Mouse (Mus musculus) CH12.LX (cell line): ENCODE measurements around the gene Olfr444. TPM values are rescaled to one million over a fixed set of nuclear protein-coding genes. Genes with fewer than 3 reads are reported as not detected.

ENCODE experiments used
- DNase-seq: peaks from one replicate; pipeline ENCODE4 v3.0.0-alpha.2; 2013; ENCODE audit errors: extremely low read depth
- H3K27ac ChIP-seq: 2 replicates; pipeline ENCODE4 v1.5.1; 2012; ENCODE audit warnings: low read depth, mild to moderate bottlenecking, control low read depth, moderate library complexity; ENCODE audit not compliant: insufficient read depth
- H3K27me3 ChIP-seq: replicated peaks from 2 replicates; pipeline ENCODE3; 2012; ENCODE audit warnings: inconsistent platforms
- H3K36me3 ChIP-seq, 2 experiments: replicated peaks in 1 of 2; 2 replicates each; pipeline versions ENCODE3 to v1.6.1; 2012; ENCODE audit warnings: inconsistent platforms in 1 of 2, low read length in 1 of 2, mild to moderate bottlenecking in 1 of 2, mixed read lengths in 1 of 2, moderate library complexity in 1 of 2; ENCODE audit not compliant: control insufficient read depth in 1 of 2, insufficient read depth in 1 of 2
- H3K4me1 ChIP-seq, 2 experiments: 2 replicates each; pipeline ENCODE4 v1.6.1; 2012; ENCODE audit warnings: inconsistent platforms in 1 of 2, moderate library complexity in 1 of 2; ENCODE audit not compliant: insufficient read depth in 2 of 2, control insufficient read depth in 1 of 2
- H3K4me2 ChIP-seq: 2 replicates; pipeline ENCODE4 v1.6.1; 2012; ENCODE audit warnings: low read depth, mild to moderate bottlenecking, control low read depth; ENCODE audit not compliant: poor library complexity, insufficient read depth, severe bottlenecking
- H3K4me3 ChIP-seq, 3 experiments: fragments of 150-350 bp in 1 of 3; sonication (generic) in 1 of 3; replicated peaks in 1 of 3; 2 replicates each; pipeline versions ENCODE3 to v1.5.1; 2011 to 2012; ENCODE audit warnings: low read depth in 2 of 3, low read length in 2 of 3, mild to moderate bottlenecking in 2 of 3, moderate library complexity in 2 of 3, control low read depth in 1 of 3, improper control_type of control experiment in 1 of 3, inconsistent platforms in 1 of 3, mixed read lengths in 1 of 3; ENCODE audit not compliant: poor library complexity in 1 of 3
- H3K79me2 ChIP-seq: replicated peaks from 2 replicates; pipeline ENCODE4 v1.6.1; 2012; ENCODE audit warnings: mild to moderate bottlenecking, moderate library complexity; ENCODE audit not compliant: control insufficient read depth, poor library complexity, insufficient read depth, severe bottlenecking; ENCODE audit errors: extremely low read depth
- H3K9ac ChIP-seq: 2 replicates; pipeline ENCODE4 v1.6.1; 2012; ENCODE audit warnings: low read depth, mild to moderate bottlenecking, control low read depth, moderate library complexity; ENCODE audit not compliant: insufficient read depth
- H3K9me3 ChIP-seq: replicated peaks from 2 replicates; pipeline ENCODE3; 2012; ENCODE audit warnings: low read length, inconsistent platforms, mixed read lengths
- BHLHE40 ChIP-seq: IDR thresholded peaks from 2 replicates; pipeline ENCODE4 v1.6.1; 2011; ENCODE audit warnings: mild to moderate bottlenecking, low read depth, low read length, improper control_type of control experiment
- CHD2 ChIP-seq: IDR thresholded peaks from 2 replicates; pipeline ENCODE4 v1.6.1; 2011; ENCODE audit warnings: low read length, improper control_type of control experiment
- E2F4 ChIP-seq: IDR thresholded peaks from 2 replicates; pipeline ENCODE4 v1.6.1; 2011; ENCODE audit warnings: low read depth, low read length, improper control_type of control experiment; ENCODE audit not compliant: insufficient replicate concordance
- ELF1 ChIP-seq: IDR thresholded peaks from 2 replicates; pipeline ENCODE4 v1.6.1; 2014; ENCODE audit warnings: low read depth, mild to moderate bottlenecking, inconsistent platforms, low read length, improper control_type of control experiment
- ETS1 ChIP-seq: conservative IDR thresholded peaks from 2 replicates; pipeline ENCODE4 v1.6.1; 2012; ENCODE audit warnings: low read depth, mild to moderate bottlenecking, inconsistent platforms, low read length, improper control_type of control experiment, moderate library complexity
- GABPA ChIP-seq: IDR thresholded peaks from 2 replicates; pipeline ENCODE4 v1.6.1; 2012; ENCODE audit warnings: low read depth, low read length, improper control_type of control experiment, inconsistent platforms; ENCODE audit not compliant: insufficient replicate concordance
- JUN ChIP-seq: IDR thresholded peaks from 2 replicates; pipeline ENCODE4 v1.6.1; 2011; ENCODE audit warnings: low read depth, mild to moderate bottlenecking, low read length, improper control_type of control experiment, moderate library complexity; ENCODE audit not compliant: insufficient read depth
- JUND ChIP-seq: conservative IDR thresholded peaks from 2 replicates; pipeline ENCODE4 v1.6.1; 2011; ENCODE audit warnings: low read depth, low read length, improper control_type of control experiment
- KAT2A ChIP-seq: IDR thresholded peaks from 2 replicates; pipeline ENCODE4 v1.6.1; 2012; ENCODE audit warnings: low read length, improper control_type of control experiment, inconsistent platforms; ENCODE audit not compliant: insufficient replicate concordance
- MAFK ChIP-seq: IDR thresholded peaks from 2 replicates; pipeline ENCODE4 v1.6.1; 2011; ENCODE audit warnings: low read length, improper control_type of control experiment; ENCODE audit not compliant: insufficient replicate concordance
- MAX ChIP-seq: IDR thresholded peaks from 2 replicates; pipeline ENCODE4 v1.6.1; 2011; ENCODE audit warnings: low read length, improper control_type of control experiment
- MAZ ChIP-seq: IDR thresholded peaks from 2 replicates; pipeline ENCODE4 v1.6.1; 2012; ENCODE audit warnings: low read depth, mild to moderate bottlenecking, inconsistent platforms, low read length, improper control_type of control experiment, moderate library complexity
- MXI1 ChIP-seq: IDR thresholded peaks from 2 replicates; pipeline ENCODE4 v1.6.1; 2011; ENCODE audit warnings: mild to moderate bottlenecking, low read depth, low read length, improper control_type of control experiment
- MYC ChIP-seq: IDR thresholded peaks from 2 replicates; pipeline ENCODE4 v1.6.1; 2011; ENCODE audit warnings: low read depth, mild to moderate bottlenecking, improper control_type of control experiment, low read length
- NELFE ChIP-seq: IDR thresholded peaks from 2 replicates; pipeline ENCODE4 v1.6.1; 2011; ENCODE audit warnings: low read depth, low read length, improper control_type of control experiment
- NRF1 ChIP-seq: IDR thresholded peaks from 2 replicates; pipeline ENCODE4 v1.6.1; 2014; ENCODE audit warnings: low read depth, mild to moderate bottlenecking, inconsistent platforms, low read length, improper control_type of control experiment, moderate library complexity
- PAX5 ChIP-seq: IDR thresholded peaks from 2 replicates; pipeline ENCODE4 v1.6.1; 2012; ENCODE audit warnings: low read length, inconsistent platforms, mixed read lengths
- POLR2A ChIP-seq: IDR thresholded peaks from 2 replicates; pipeline ENCODE4 v1.6.1; 2011; ENCODE audit warnings: low read depth, mild to moderate bottlenecking, improper control_type of control experiment, low read length
- POLR2AphosphoS2 ChIP-seq: IDR thresholded peaks from 2 replicates; pipeline ENCODE4 v1.6.1; 2011; ENCODE audit warnings: low read depth, low read length, improper control_type of control experiment
- SIN3A ChIP-seq: IDR thresholded peaks from 2 replicates; pipeline ENCODE4 v1.6.1; 2012; ENCODE audit warnings: low read length, improper control_type of control experiment, inconsistent platforms
- TCF12 ChIP-seq: IDR thresholded peaks from 2 replicates; pipeline ENCODE4 v1.6.1; 2014; ENCODE audit warnings: low read depth, mild to moderate bottlenecking, inconsistent platforms, low read length, improper control_type of control experiment
- USF2 ChIP-seq: conservative IDR thresholded peaks from 2 replicates; pipeline ENCODE4 v1.6.1; 2011; ENCODE audit warnings: low read depth, low read length, improper control_type of control experiment
- dilution Hi-C: fragments of 300-500 bp; cut with MboI; formaldehyde crosslinking; loops from 2 replicates; pipeline ENCODE4 v1.14.3; 2020; ENCODE audit warnings: low sequenced_read_pairs; ENCODE audit not compliant: extremely low pct_unique_long_range_greater_than_20kb, extremely low pct_ligation_motif_present
- in situ Hi-C: fragments of 300-500 bp; cut with MboI; formaldehyde crosslinking; loops from 3 replicates; pipeline ENCODE4 v1.14.3; 2019; ENCODE audit warnings: low sequenced_read_pairs, low pct_ligation_motif_present, low pct_unique_long_range_greater_than_20kb, mixed read lengths
- polyA plus RNA-seq: library from polyadenylated mRNA; unstranded; fragments of >175 nt; gene quantifications from 2 replicates; pipeline ENCODE4 v1.2.1, GENCODE M21; 2012; ENCODE audit warnings: low read depth; ENCODE audit not compliant: insufficient read length
- total RNA-seq, 2 experiments: library from RNA; depleted of rRNA; stranded (reverse); fragments of 300-350 nt in 1 of 2; fragments of >200 nt in 1 of 2; gene quantifications; 2 replicates each; pipeline ENCODE4 v1.2.3; 2012 to 2014

Gene Olfr444
- total RNA-seq (2012; rRNA removed) (not detected in 2 replicates), total RNA-seq (2014; rRNA removed) (not detected in 2 replicates), polyA plus RNA-seq (not detected in 2 replicates)

GRCm38 (mm10) chr6:42948767-42949166, at the start of gene Olfr444:
Olfr444 (plus strand) TSS chr6:42949067.
- Histone ChIP-seq H3K27ac (no peak within 1 kb of the TSS), H3K27me3 (no peaks in the 10 kb centered on the region), H3K79me2 (no peaks in the 10 kb centered on the region), H3K9me3 (no peaks in the 10 kb centered on the region), H3K4me3 (no peak within 1 kb of the TSS)
- in situ Hi-C loops: no loop called here
- no peak for TF ChIP-seq POLR2AphosphoS2
- no peak for TF ChIP-seq MAFK
- TF ChIP-seq, all 38 proteins: peak for 0
- Histone ChIP-seq H3K4me1 (no peaks in the 10 kb centered on the region), H3K4me2 (no peak within 1 kb of the TSS), H3K36me3 (no peaks in the 10 kb centered on the region), H3K9ac (no peak within 1 kb of the TSS)
- dilution Hi-C loops: no loop called here
- DNase-seq: no peak

- dilution Hi-C loops (no loop called here), in situ Hi-C loops (no loop called here)
- Histone ChIP-seq H3K9me3 (no peaks in the 10 kb centered on the region), H3K27ac (no peak overlapping the region), H3K4me1 (no peaks in the 10 kb centered on the region), H3K4me3 (no peak overlapping the region), H3K27me3 (no peaks in the 10 kb centered on the region), H3K4me2 (no peak overlapping the region), H3K9ac (no peak overlapping the region), H3K36me3 (no peaks in the 10 kb centered on the region), H3K79me2 (no peaks in the 10 kb centered on the region)
- DNase-seq: no peak
- TF ChIP-seq SIN3A (no peak), CHD2 (no peak), E2F4 (no peak), USF2 (no peak), PAX5 (no peak), MAX (no peak), BHLHE40 (no peak), ETS1 (no peak), ELF1 (no peak), GABPA (no peak)
These were observed 48.5 kb upstream of the Olfr444 start for GRCm38 (mm10) chr6:42900345-42900744.

- H3K79me2 ChIP-seq: no peaks in the 10 kb centered on the region
- H3K4me3 ChIP-seq: no peak within 1 kb of the TSS
- no peaks in the 10 kb centered on the region for H3K27me3 ChIP-seq
- in situ Hi-C loops (no loop called here), dilution Hi-C loops (no loop called here)
- no peak within 1 kb of the TSS for H3K9ac ChIP-seq
- no peaks in the 10 kb centered on the region for H3K36me3 ChIP-seq
- no peaks in the 10 kb centered on the region for H3K4me1 ChIP-seq
- DNase-seq: no peak
- no peaks in the 10 kb centered on the region for H3K9me3 ChIP-seq
- TF ChIP-seq POLR2A (no peak), NELFE (no peak), MYC (no peak), ELF1 (no peak), SIN3A (no peak), MXI1 (no peak), JUN (no peak), NRF1 (no peak), KAT2A (no peak), TCF12 (no peak), MAZ (no peak), GABPA (no peak), JUND (no peak), BHLHE40 (no peak)
- no peak within 1 kb of the TSS for H3K4me2 ChIP-seq
- H3K27ac ChIP-seq: no peak within 1 kb of the TSS
These were observed 40.3 kb upstream of the Olfr444 start, which contains the start of gene Olfr447 for GRCm38 (mm10) chr6:42908578-42908977. Olfr447 (plus strand) TSS chr6:42908878.
